Mouse (Mus musculus) heart, adult 2 months (tissue): ENCODE data around the gene Selenoo.

Experiments
- CTCF ChIP-seq: fragments of 200-600 bp; IDR thresholded peaks from 2 replicates; pipeline ENCODE4 v1.8.1; 2022; ENCODE audit warnings: antibody characterized with exemption, mild to moderate bottlenecking, moderate library complexity
- EP300 ChIP-seq: fragments of 200-500 bp; IDR thresholded peaks from 2 replicates; pipeline ENCODE4 v1.6.1; 2011; ENCODE audit warnings: low read depth, low read length, control low read depth; ENCODE audit not compliant: insufficient read depth
- POLR2A ChIP-seq: fragments of 200-500 bp; IDR thresholded peaks from 2 replicates; pipeline ENCODE4 v1.6.1; 2011; ENCODE audit warnings: mild to moderate bottlenecking, low read depth, low read length, control low read depth; ENCODE audit not compliant: insufficient read depth

- TF ChIP-seq CTCF (no peak), POLR2A (no peak), EP300 (no peak)
Observed at GRCm38 (mm10) chr15:89098616-89099015, 9.7 kb downstream of the Selenoo start.
